24 mouse cellular contexts compared by ENCODE assay signal in the genomic region with DNA sequence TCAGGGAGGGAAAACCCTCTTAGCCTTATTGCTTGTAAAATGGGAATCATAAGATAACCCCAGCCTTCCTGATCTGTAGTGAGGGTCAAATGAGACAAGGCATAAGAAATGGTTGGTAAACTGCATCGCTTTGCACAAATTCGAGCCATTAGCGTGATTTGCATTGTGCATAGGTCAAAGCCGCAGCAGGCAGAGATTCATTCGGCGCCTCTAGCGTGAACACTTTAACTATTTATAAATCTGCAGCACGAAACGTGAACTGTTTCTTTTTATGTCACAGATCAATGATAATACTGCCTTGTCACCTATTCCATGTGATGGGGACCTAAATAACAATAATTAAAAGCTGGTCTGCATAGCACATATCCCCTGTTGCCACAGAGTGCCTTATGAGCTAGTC.
DNase-seq lines count a peak whose midpoint lies in the region; ATAC-seq and TF ChIP-seq lines count a peak whose summit lies in the region.
"Had no signal": no experiment of that assay in that cellular context is flagged by ENCODE, and none has a peak within 500 bp of the region (broad histone marks: within the 10 kb centered on the region; RNA-seq: fewer than 3 reads in every experiment).

No protein-coding gene starts in this region.

- H3K9me3 ChIP-seq in forebrain, embryonic 12.5 days = no peaks in the 10 kb centered on the region
- no peaks in the 10 kb centered on the region for H3K9me3 ChIP-seq in forebrain, postnatal 0 days (ENCODE audit: low read length)
- H3K9me3 ChIP-seq in hindbrain, embryonic 13.5 days = no peaks in the 10 kb centered on the region
- H3K9me3 ChIP-seq in hindbrain, embryonic 10.5 days = no peaks in the 10 kb centered on the region
- H3K9me3 ChIP-seq in neural tube, embryonic 13.5 days = no peaks in the 10 kb centered on the region
- H3K9me3 ChIP-seq in neural tube, embryonic 15.5 days (replicated peaks) = no peaks in the 10 kb centered on the region
- H3K9me3 ChIP-seq: embryonic facial prominence, embryonic 12.5 days; embryonic facial prominence, embryonic 15.5 days; forebrain, embryonic 15.5 days; heart, embryonic 12.5 days; heart, embryonic 15.5 days; hindbrain, embryonic 15.5 days had no signal

- no peak overlapping the region for H3K27ac ChIP-seq in forebrain, embryonic 12.5 days
- no peak overlapping the region for H3K27ac ChIP-seq in forebrain, postnatal 0 days (ENCODE audit: low read depth, low read length)
- peak overlapping the region; percentile 52; the same call in 1 of the 2 replicates for H3K27ac ChIP-seq in hindbrain, embryonic 13.5 days
- H3K27ac ChIP-seq in hindbrain, embryonic 10.5 days = no peak overlapping the region
- no peak overlapping the region; the same call in 1 of the 2 replicates for H3K27ac ChIP-seq in neural tube, embryonic 13.5 days (replicated peaks)
- H3K27ac ChIP-seq in neural tube, embryonic 15.5 days (replicated peaks) = no peak overlapping the region
- H3K27ac ChIP-seq: embryonic facial prominence, embryonic 12.5 days; embryonic facial prominence, embryonic 15.5 days; forebrain, embryonic 15.5 days; heart, embryonic 15.5 days; hindbrain, embryonic 15.5 days had no signal

- peak; percentile 20; the same call in 1 of the 2 replicates for ATAC-seq in forebrain, embryonic 12.5 days (ENCODE audit: low FRiP score)
- no peak for ATAC-seq in forebrain, postnatal 0 days
- ATAC-seq in hindbrain, embryonic 13.5 days (ENCODE audit: low FRiP score) = no peak
- ATAC-seq in neural tube, embryonic 13.5 days (ENCODE audit: low read depth) = 0 out of 2 replicates have a peak, but pooled peaks have one; percentile 27
- no peak for ATAC-seq in neural tube, embryonic 15.5 days (ENCODE audit: low FRiP score)
- ATAC-seq: activated CD4-positive, CD25-positive, alpha-beta regulatory T cell, adult 4 months; forebrain, embryonic 15.5 days; inflammation-experienced regulatory T-cells, adult 6 months had no signal

- TF ChIP-seq CTCF in forebrain, postnatal 0 days (IDR thresholded peaks at IDR 0.05; ENCODE audit: low read depth) = no peak

- H3K27me3 ChIP-seq in forebrain, embryonic 12.5 days = no peaks in the 10 kb centered on the region
- no peaks in the 10 kb centered on the region for H3K27me3 ChIP-seq in forebrain, postnatal 0 days (ENCODE audit: insufficient read depth, low read length)
- no peaks in the 10 kb centered on the region for H3K27me3 ChIP-seq in hindbrain, embryonic 13.5 days
- H3K27me3 ChIP-seq in hindbrain, embryonic 10.5 days (ENCODE audit: insufficient read depth, poor library complexity, severe bottlenecking) = no peaks in the 10 kb centered on the region
- no peaks in the 10 kb centered on the region for H3K27me3 ChIP-seq in neural tube, embryonic 13.5 days
- no peaks in the 10 kb centered on the region for H3K27me3 ChIP-seq in neural tube, embryonic 15.5 days (replicated peaks)
- H3K27me3 ChIP-seq: embryonic facial prominence, embryonic 12.5 days; embryonic facial prominence, embryonic 15.5 days; forebrain, embryonic 15.5 days; heart, embryonic 12.5 days; heart, embryonic 15.5 days; hindbrain, embryonic 15.5 days had no signal

- H3K4me3 ChIP-seq in forebrain, embryonic 12.5 days (replicated peaks) = no peak overlapping the region
- H3K4me3 ChIP-seq in forebrain, postnatal 0 days (ENCODE audit: low read depth, low read length) = no peak overlapping the region
- no peak overlapping the region for H3K4me3 ChIP-seq in hindbrain, embryonic 13.5 days
- no peak overlapping the region for H3K4me3 ChIP-seq in hindbrain, embryonic 10.5 days
- no peak overlapping the region for H3K4me3 ChIP-seq in neural tube, embryonic 13.5 days
- no peak overlapping the region for H3K4me3 ChIP-seq in neural tube, embryonic 15.5 days (replicated peaks)
- H3K4me3 ChIP-seq: embryonic facial prominence, embryonic 12.5 days; embryonic facial prominence, embryonic 15.5 days; forebrain, embryonic 15.5 days; heart, embryonic 12.5 days; heart, embryonic 15.5 days; hindbrain, embryonic 15.5 days had no signal

- no peak for DNase-seq in forebrain, postnatal 0 days
- DNase-seq in hindbrain, embryonic 10.5 days (ENCODE audit: low spot score) = no peak
- DNase-seq: adrenal gland, adult 8-10 months; adrenal gland, postnatal 25 days; cerebellum, adult 18-20 months; cerebellum, adult 9-10 months; cerebellum, postnatal 25 days; gastrocnemius, postnatal 10 days; gastrocnemius, postnatal 36 days; heart, postnatal 10 days; heart, postnatal 36 days; kidney, adult 18-20 months had no signal

- H3K36me3 ChIP-seq in forebrain, embryonic 12.5 days (replicated peaks) = no peaks in the 10 kb centered on the region
- no peaks in the 10 kb centered on the region for H3K36me3 ChIP-seq in forebrain, postnatal 0 days (ENCODE audit: insufficient read depth)
- no peaks in the 10 kb centered on the region for H3K36me3 ChIP-seq in hindbrain, embryonic 13.5 days
- H3K36me3 ChIP-seq in hindbrain, embryonic 10.5 days = no peaks in the 10 kb centered on the region
- H3K36me3 ChIP-seq in neural tube, embryonic 13.5 days = no peaks in the 10 kb centered on the region
- H3K36me3 ChIP-seq in neural tube, embryonic 15.5 days = no peaks in the 10 kb centered on the region
- H3K36me3 ChIP-seq: embryonic facial prominence, embryonic 12.5 days; embryonic facial prominence, embryonic 15.5 days; forebrain, embryonic 15.5 days; heart, embryonic 12.5 days; heart, embryonic 15.5 days; hindbrain, embryonic 15.5 days had no signal

- no peak overlapping the region for H3K9ac ChIP-seq in forebrain, embryonic 12.5 days
- H3K9ac ChIP-seq in forebrain, postnatal 0 days = no peak overlapping the region
- H3K9ac ChIP-seq in hindbrain, embryonic 13.5 days = no peak overlapping the region
- no peak overlapping the region for H3K9ac ChIP-seq in neural tube, embryonic 13.5 days
- H3K9ac ChIP-seq in neural tube, embryonic 15.5 days (replicated peaks) = no peak overlapping the region
- H3K9ac ChIP-seq: embryonic facial prominence, embryonic 12.5 days; embryonic facial prominence, embryonic 15.5 days; forebrain, embryonic 15.5 days; heart, embryonic 12.5 days; heart, embryonic 15.5 days; hindbrain, embryonic 15.5 days had no signal

- H3K4me2 ChIP-seq in forebrain, embryonic 12.5 days = no peak overlapping the region
- H3K4me2 ChIP-seq in forebrain, postnatal 0 days (ENCODE audit: low read depth) = no peak overlapping the region
- no peak overlapping the region for H3K4me2 ChIP-seq in hindbrain, embryonic 13.5 days
- no peak overlapping the region for H3K4me2 ChIP-seq in neural tube, embryonic 13.5 days
- no peak overlapping the region for H3K4me2 ChIP-seq in neural tube, embryonic 15.5 days
- H3K4me2 ChIP-seq: embryonic facial prominence, embryonic 12.5 days; embryonic facial prominence, embryonic 15.5 days; forebrain, embryonic 15.5 days; heart, embryonic 12.5 days; heart, embryonic 15.5 days; hindbrain, embryonic 15.5 days had no signal

- WGBS in forebrain, embryonic 12.5 days = 85% methylated on average over 9 of the region's 9 CpGs
- 73% methylated on average over 9 of the region's 9 CpGs for WGBS in forebrain, postnatal 0 days
- WGBS in hindbrain, embryonic 13.5 days = 75% methylated on average over 9 of the region's 9 CpGs
- 88% methylated on average over 9 of the region's 9 CpGs for WGBS in hindbrain, embryonic 10.5 days
- 59% methylated on average over 9 of the region's 9 CpGs for WGBS in neural tube, embryonic 13.5 days
- WGBS in neural tube, embryonic 15.5 days = 59% methylated on average over 9 of the region's 9 CpGs

- H3K4me1 ChIP-seq in forebrain, embryonic 12.5 days = no peaks in the 10 kb centered on the region
- H3K4me1 ChIP-seq in forebrain, postnatal 0 days (ENCODE audit: insufficient read depth) = no peaks in the 10 kb centered on the region
- H3K4me1 ChIP-seq in hindbrain, embryonic 13.5 days (replicated peaks) = peaks cover 8% of the 10 kb centered on the region
- H3K4me1 ChIP-seq in hindbrain, embryonic 10.5 days (replicated peaks) = no peaks in the 10 kb centered on the region
- 0 out of 2 replicates have a peak, but pooled peaks cover 9% of the 10 kb centered on the region for H3K4me1 ChIP-seq in neural tube, embryonic 13.5 days (replicated peaks)
- H3K4me1 ChIP-seq in neural tube, embryonic 15.5 days = no peaks in the 10 kb centered on the region; the same call in 1 of the 2 replicates
- H3K4me1 ChIP-seq: embryonic facial prominence, embryonic 12.5 days; embryonic facial prominence, embryonic 15.5 days; forebrain, embryonic 15.5 days; heart, embryonic 15.5 days; hindbrain, embryonic 15.5 days had no signal

Comparison
In these comparisons a context has a peak if more than half of its experiments do, and no peak if none do; other contexts are left out.
1. ATAC-seq: peak in forebrain, embryonic 12.5 days (single experiment) and neural tube, embryonic 13.5 days (single experiment); none in forebrain, postnatal 0 days (single experiment), hindbrain, embryonic 13.5 days (single experiment) and neural tube, embryonic 15.5 days (single experiment).